Mouse (Mus musculus): Measurements from ENCODE around the gene Pde4b. TPM values are rescaled to one million over a fixed set of nuclear protein-coding genes. Genes with fewer than 3 reads are reported as not detected.

Pde4b gene
- polyA plus RNA-seq, 1 experiment from 2014 or later, result 44.6 TPM

DNA sequence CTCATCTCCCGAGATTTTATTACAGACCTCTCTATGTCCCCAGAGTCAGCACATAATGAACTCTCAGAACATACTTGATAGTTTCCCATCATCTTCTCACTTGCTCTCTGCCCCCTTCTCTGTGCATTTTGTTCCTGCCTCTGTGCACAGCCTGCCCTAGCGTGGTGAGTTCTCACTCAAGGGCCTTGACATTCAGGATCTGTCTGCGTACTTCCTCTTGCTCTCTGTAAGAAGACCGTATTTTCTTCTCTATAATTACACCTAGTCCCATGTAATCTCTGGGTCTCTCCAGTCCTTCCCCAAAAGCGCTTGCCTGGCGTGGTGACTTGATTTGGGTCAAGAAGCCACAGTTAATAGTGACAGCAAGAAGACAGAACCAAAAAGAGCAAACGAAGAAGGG lies 568.0 kb downstream of the Pde4b start:
- Histone ChIP-seq H3K9me3 (ENCODE audit: control insufficient read depth, low read length) (no peaks in the 10 kb centered on the region), H3K9ac (no peak overlapping the region), H3K4me3 (replicated peaks; ENCODE audit: low read length) (no peak overlapping the region), H3K27me3 (ENCODE audit: control insufficient read depth, insufficient read depth, low read length) (no peaks in the 10 kb centered on the region), H3K4me2 (replicated peaks) (no peak overlapping the region), H3K36me3 (replicated peaks; ENCODE audit: control insufficient read depth, insufficient read depth) (no peaks in the 10 kb centered on the region), H3K27ac (no peak overlapping the region), H3K4me1 (replicated peaks; ENCODE audit: control insufficient read depth, insufficient read depth, low read length) (no peaks in the 10 kb centered on the region)
- ATAC-seq (ENCODE audit: low FRiP score), result no peak
- DNase-seq (ENCODE audit: low spot score), result no peak
- 90% methylated on average over 7 of the region's 7 CpGs for WGBS

GRCm38 (mm10) chr4:102656494-102657036 lies 569.2 kb downstream of the Pde4b start:
- ATAC-seq (ENCODE audit: low FRiP score), result peak; percentile 27; the same call in 1 of the 2 replicates
- no peaks in the 10 kb centered on the region for H3K9me3 ChIP-seq (ENCODE audit: control insufficient read depth, low read length)
- no peaks in the 10 kb centered on the region for H3K36me3 ChIP-seq (replicated peaks; ENCODE audit: control insufficient read depth, insufficient read depth)
- 21% methylated on average over 3 of the region's 3 CpGs for WGBS
- H3K27me3 ChIP-seq (ENCODE audit: control insufficient read depth, insufficient read depth, low read length), result no peaks in the 10 kb centered on the region
- H3K4me2 ChIP-seq (replicated peaks), result no peak overlapping the region
- peak; percentile 90 for DNase-seq (ENCODE audit: low spot score)
- 0 out of 2 replicates have a peak overlapping the region, but pooled peaks have one; percentile 26 for H3K9ac ChIP-seq
- no peaks in the 10 kb centered on the region for H3K4me1 ChIP-seq (replicated peaks; ENCODE audit: control insufficient read depth, insufficient read depth, low read length)
- H3K4me3 ChIP-seq (replicated peaks; ENCODE audit: low read length), result no peak overlapping the region
- no peak overlapping the region for H3K27ac ChIP-seq

Other genes starting within 250 kb of the Pde4b start
- gene B020004J07Rik, start 243.5 kb upstream of the Pde4b start, polyA plus RNA-seq (2014; fragmentation: Nextera tagmentation; extraction: Ambion mirVana), result not detected in 2 replicates
- not detected in 2 replicates for gene C130073F10Rik, start 193.8 kb upstream of the Pde4b start, polyA plus RNA-seq (2014; fragmentation: Nextera tagmentation; extraction: Ambion mirVana)
- gene Gm12800, start 178.4 kb upstream of the Pde4b start, polyA plus RNA-seq (2014; fragmentation: Nextera tagmentation; extraction: Ambion mirVana), result not detected in 2 replicates
- gene Gm12794, start 147.1 kb upstream of the Pde4b start, polyA plus RNA-seq (2014; fragmentation: Nextera tagmentation; extraction: Ambion mirVana), result not detected in 2 replicates
- gene Gm12790, start 106.5 kb upstream of the Pde4b start, polyA plus RNA-seq (2014; fragmentation: Nextera tagmentation; extraction: Ambion mirVana), result not detected in 2 replicates
- gene Gm12789, start 100.9 kb upstream of the Pde4b start, polyA plus RNA-seq (2014; fragmentation: Nextera tagmentation; extraction: Ambion mirVana), result not detected in 2 replicates